Mouse (Mus musculus) liver, embryonic 16.5 days (tissue): ENCODE measurements around the gene Arid1b. TPM values are rescaled to one million over a fixed set of nuclear protein-coding genes. Genes with fewer than 3 reads are reported as not detected.

ENCODE experiments used
- ATAC-seq: fragments of 200-750 bp; cut with Nextera tagmentation; 2 replicates; pipeline ENCODE4 v1.8.0; 2017; ENCODE audit warnings: low read depth, mild to moderate bottlenecking, moderate number of reproducible peaks, moderate library complexity
- H3K27ac ChIP-seq: fragments of 300-500 bp; sonication (generic); 2 replicates; pipeline ENCODE4 v1.5.1; 2014; ENCODE audit warnings: mild to moderate bottlenecking, low read length
- H3K27me3 ChIP-seq: fragments of 300-500 bp; sonication (generic); 2 replicates; pipeline ENCODE4 v1.6.1; 2014; ENCODE audit warnings: low read depth, low read length, mixed read lengths; ENCODE audit not compliant: control insufficient read depth, insufficient read depth
- H3K36me3 ChIP-seq: fragments of 300-500 bp; sonication (generic); 2 replicates; pipeline ENCODE4 v1.6.1; 2014; ENCODE audit warnings: mild to moderate bottlenecking; ENCODE audit not compliant: control insufficient read depth, insufficient read depth
- H3K4me1 ChIP-seq: fragments of 300-500 bp; sonication (generic); 2 replicates; pipeline ENCODE4 v1.6.1; 2014; ENCODE audit warnings: low read depth, low read length, mixed read lengths; ENCODE audit not compliant: control insufficient read depth
- H3K4me2 ChIP-seq: fragments of 300-500 bp; sonication (generic); 2 replicates; pipeline ENCODE4 v1.6.1; 2014; ENCODE audit warnings: low read depth, low read length, mixed read lengths
- H3K4me3 ChIP-seq: fragments of 300-500 bp; sonication (generic); 2 replicates; pipeline ENCODE4 v1.5.1; 2014; ENCODE audit warnings: low read depth, mild to moderate bottlenecking, low read length
- H3K9ac ChIP-seq: fragments of 300-500 bp; sonication (generic); 2 replicates; pipeline ENCODE4 v1.6.1; 2014; ENCODE audit warnings: low read depth, low read length
- H3K9me3 ChIP-seq: fragments of 300-500 bp; sonication (generic); replicated peaks from 2 replicates; pipeline ENCODE4 v1.6.1; 2016; ENCODE audit warnings: low read length; ENCODE audit not compliant: control insufficient read depth
- WGBS: fragments of 180-500 bp; shearing (Covaris S2); extraction: QIAGEN DNeasy Blood & Tissue Kit; methylation state at CpG from one replicate; pipeline ENCODE4 v1.1.7; 2014; ENCODE audit not compliant: insufficient replicate concordance; 5-methylcytosine and 5-hydroxymethylcytosine counted together
- polyA plus RNA-seq: library from polyadenylated mRNA; unstranded; fragments of >200 nt; fragmentation: Nextera tagmentation; extraction: Ambion mirVana; gene quantifications from 2 replicates; pipeline ENCODE4 v1.2.1, GENCODE M21; 2015

The Arid1b gene
- polyA plus RNA-seq, 1 experiment from 2014 or later, result 3.2 TPM

DNA sequence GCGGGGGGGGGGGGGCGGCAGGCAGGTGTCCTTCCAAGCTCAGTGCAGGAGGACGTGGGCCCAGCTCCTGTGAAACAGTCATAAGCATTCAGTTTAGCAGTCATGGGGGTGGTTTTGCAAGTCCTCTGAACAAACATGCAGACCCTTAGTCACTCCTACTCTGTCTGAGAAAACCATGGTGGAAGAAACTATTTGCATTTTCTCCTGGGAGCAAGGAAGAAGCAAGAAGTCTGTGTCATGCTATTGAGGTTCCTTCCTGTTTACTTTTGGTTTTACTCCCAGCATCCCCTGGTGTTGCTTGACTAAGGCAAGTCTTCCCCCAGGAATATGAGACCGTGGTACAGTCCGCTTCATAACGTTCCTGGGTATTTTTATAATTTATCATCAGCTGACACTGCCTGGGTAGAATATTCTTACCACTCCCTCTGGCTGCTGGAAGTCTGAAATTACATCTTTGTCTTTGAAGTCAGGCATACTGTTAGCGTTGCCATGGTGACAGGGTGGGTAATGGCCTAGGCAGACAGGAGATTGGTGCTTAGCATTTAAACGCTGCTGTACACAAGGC lies 144.6 kb downstream of the Arid1b start:
- Histone ChIP-seq H3K4me1 (peaks cover 23% of the 10 kb centered on the region), H3K4me3 (no peak overlapping the region), H3K27ac (peak overlapping the region; percentile 18; the same call in 1 of the 2 replicates), H3K36me3 (no peaks in the 10 kb centered on the region), H3K9me3 (no peaks in the 10 kb centered on the region), H3K9ac (no peak overlapping the region), H3K27me3 (no peaks in the 10 kb centered on the region), H3K4me2 (no peak overlapping the region)
- 33% methylated on average over 8 of the region's 8 CpGs for WGBS
- ATAC-seq, result peak; percentile 62

DNA sequence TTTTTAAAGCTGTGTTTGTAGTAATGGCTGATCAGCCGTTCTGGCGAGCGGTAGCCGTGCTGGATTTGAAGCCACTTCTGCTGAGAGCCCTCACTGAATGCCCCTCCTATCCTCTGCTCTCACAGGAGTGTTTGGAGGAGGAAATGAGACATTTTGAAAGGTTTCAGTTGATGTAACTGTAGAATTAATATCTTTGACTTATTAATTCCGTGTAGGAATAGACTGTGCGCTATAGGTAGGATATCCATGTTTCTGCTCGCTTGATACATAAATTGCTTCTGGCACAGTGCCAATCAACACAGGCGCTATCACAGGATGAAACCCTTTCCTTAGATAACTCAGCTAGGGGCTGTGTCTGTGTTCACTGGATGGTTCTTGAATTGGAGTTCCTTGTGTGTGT lies 145.4 kb downstream of the Arid1b start:
- WGBS, result 60% methylated on average over 8 of the region's 8 CpGs
- no peaks in the 10 kb centered on the region for H3K27me3 ChIP-seq

DNA sequence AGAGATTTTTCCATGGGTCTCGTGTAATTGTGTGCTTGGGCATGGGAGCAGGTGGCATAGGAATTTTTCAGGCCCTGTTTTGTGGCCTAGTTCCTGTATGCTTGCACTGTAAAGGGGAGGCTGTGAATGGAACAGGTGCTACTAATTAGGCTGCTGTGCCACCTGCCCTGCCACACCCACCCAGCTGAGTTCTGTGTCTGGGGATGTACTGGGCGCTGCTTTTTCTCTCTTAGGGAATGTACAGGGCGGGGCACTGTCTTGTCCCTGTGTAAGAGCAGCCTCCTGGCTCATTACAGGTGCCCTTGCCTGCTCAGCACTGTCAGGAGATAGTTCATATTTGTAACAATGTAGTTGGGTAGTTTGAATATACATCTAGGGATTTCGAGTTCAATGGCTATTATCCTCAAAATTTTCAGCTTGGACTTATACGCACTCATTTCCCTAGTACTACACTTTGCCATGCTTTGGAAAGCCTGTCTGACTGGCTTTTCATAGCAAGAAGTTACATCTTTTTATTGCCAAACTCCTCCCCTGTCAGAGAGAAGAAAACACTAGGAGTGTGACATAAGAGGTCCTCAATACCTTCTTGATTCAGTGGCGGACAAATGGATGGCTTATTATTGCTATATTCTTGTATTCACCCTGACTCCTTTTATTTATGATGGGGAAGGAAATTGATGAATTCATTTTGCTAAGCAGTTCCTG lies 149.8 kb downstream of the Arid1b start:
- no peak overlapping the region for H3K4me3 ChIP-seq
- 78% methylated on average over 6 of the region's 6 CpGs for WGBS
- H3K36me3 ChIP-seq, result no peaks in the 10 kb centered on the region
- no peaks in the 10 kb centered on the region for H3K27me3 ChIP-seq
- H3K9ac ChIP-seq, result no peak overlapping the region
- no peak overlapping the region for H3K4me2 ChIP-seq
- H3K9me3 ChIP-seq, result no peaks in the 10 kb centered on the region
- H3K4me1 ChIP-seq, result peaks cover 10% of the 10 kb centered on the region
- no peak for ATAC-seq
- no peak overlapping the region for H3K27ac ChIP-seq

More for the DNA sequence above, 145.4 kb downstream of the Arid1b start:
- no peak overlapping the region for H3K27ac ChIP-seq
- no peak for ATAC-seq
- no peak overlapping the region for H3K9ac ChIP-seq
- no peak overlapping the region for H3K4me3 ChIP-seq
- H3K9me3 ChIP-seq, result no peaks in the 10 kb centered on the region
- no peaks in the 10 kb centered on the region for H3K36me3 ChIP-seq
- H3K4me1 ChIP-seq, result peaks cover 20% of the 10 kb centered on the region
- no peak overlapping the region for H3K4me2 ChIP-seq

DNA sequence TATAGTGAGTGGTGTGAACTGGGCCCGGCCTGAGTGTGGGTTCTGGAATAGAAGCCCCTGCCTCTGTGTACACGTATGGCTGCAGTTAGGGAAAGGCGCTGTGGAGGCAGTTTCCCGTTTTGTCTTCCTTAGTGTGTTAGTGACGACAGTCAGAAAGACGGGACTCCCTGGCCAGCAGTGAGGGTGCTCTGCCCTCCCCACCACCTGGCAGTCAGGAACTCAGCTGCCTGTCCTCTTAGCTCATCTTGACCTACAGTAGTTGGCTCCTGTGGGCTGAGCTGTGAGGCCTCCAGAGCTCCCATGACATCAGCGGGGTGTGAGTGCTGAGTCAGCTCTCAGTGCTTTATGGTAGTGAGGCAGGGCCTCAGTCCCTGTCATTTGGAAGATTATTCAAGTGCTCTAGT lies 156.5 kb downstream of the Arid1b start:
- Histone ChIP-seq H3K4me3 (no peak overlapping the region), H3K27ac (no peak overlapping the region), H3K9me3 (no peaks in the 10 kb centered on the region), H3K4me1 (peaks cover 6% of the 10 kb centered on the region), H3K4me2 (no peak overlapping the region), H3K9ac (no peak overlapping the region), H3K36me3 (no peaks in the 10 kb centered on the region), H3K27me3 (no peaks in the 10 kb centered on the region)
- ATAC-seq, result peak; percentile 94
- 52% methylated on average over 7 of the region's 7 CpGs for WGBS

DNA sequence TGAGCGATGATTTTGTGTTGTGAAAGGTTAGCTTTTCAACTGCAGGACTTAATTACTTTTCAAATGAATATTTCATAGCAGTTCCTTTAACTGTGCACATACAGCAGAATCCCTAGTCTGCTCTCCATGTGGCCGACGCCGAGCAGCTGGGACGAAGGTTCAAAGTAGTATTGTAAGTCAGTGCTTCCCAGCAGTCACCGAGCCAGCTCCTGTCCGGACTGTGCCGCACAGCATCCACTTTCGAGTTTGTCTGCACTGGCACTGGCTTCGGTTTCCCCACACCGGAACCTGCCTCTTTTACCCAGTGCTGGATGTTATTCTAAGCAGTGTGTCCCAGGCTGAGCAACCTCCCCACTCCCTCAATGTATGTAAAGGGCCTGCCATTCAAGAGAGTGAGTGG lies 157.7 kb downstream of the Arid1b start:
- Histone ChIP-seq H3K9ac (no peak overlapping the region), H3K9me3 (no peaks in the 10 kb centered on the region), H3K36me3 (no peaks in the 10 kb centered on the region), H3K4me3 (no peak overlapping the region), H3K27ac (no peak overlapping the region), H3K4me1 (peaks cover 6% of the 10 kb centered on the region), H3K4me2 (no peak overlapping the region), H3K27me3 (no peaks in the 10 kb centered on the region)
- 85% methylated on average over 11 of the region's 11 CpGs for WGBS
- ATAC-seq, result no peak

DNA sequence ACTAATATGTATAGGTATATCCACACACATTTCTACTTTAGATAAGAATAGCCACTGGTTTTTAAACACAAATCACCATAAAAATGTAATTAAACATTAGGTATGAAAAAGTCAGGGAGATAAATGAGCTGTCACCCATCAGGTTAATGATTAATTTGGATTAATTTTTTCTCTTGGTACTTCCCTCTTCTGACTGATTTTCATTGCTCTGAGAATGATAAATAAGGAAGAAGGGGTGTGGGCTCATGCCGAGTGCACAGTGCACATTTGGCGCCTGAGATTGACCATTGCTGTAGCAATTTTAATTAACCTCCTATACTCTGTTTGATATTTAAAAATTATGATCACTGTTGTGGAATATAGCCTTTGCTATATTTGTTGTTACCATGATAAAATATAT lies 159.3 kb downstream of the Arid1b start:
- no peaks in the 10 kb centered on the region for H3K9me3 ChIP-seq
- H3K36me3 ChIP-seq, result no peaks in the 10 kb centered on the region
- ATAC-seq, result no peak
- H3K9ac ChIP-seq, result no peak overlapping the region
- no peaks in the 10 kb centered on the region for H3K27me3 ChIP-seq
- no peak overlapping the region for H3K4me3 ChIP-seq
- 51% methylated on average over 2 of the region's 2 CpGs for WGBS
- H3K4me1 ChIP-seq, result peaks cover 6% of the 10 kb centered on the region
- no peak overlapping the region for H3K4me2 ChIP-seq
- no peak overlapping the region for H3K27ac ChIP-seq

DNA sequence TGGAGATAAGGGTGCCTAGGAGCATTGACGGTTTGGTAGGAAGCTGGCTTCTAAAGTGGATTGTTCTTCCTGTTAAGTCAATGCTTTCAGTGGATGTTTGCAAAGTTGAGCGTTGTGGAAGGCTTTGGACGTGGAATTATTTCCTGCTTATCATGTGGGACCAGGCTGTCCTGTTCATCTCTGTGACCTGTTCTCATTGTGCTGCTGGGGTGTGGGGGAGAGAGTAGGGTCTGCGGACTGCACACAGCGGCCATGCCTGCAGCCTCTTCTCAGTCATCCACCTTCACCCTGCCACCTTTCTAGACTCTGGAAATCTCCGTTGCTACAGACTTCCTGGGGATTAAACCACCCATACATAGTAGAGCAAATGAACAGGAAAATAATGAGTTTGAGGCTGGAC lies 160.2 kb downstream of the Arid1b start:
- H3K4me3 ChIP-seq, result no peak overlapping the region
- no peak overlapping the region for H3K4me2 ChIP-seq
- ATAC-seq, result no peak
- H3K36me3 ChIP-seq, result no peaks in the 10 kb centered on the region
- H3K27me3 ChIP-seq, result no peaks in the 10 kb centered on the region
- 53% methylated on average over 6 of the region's 6 CpGs for WGBS
- no peak overlapping the region for H3K9ac ChIP-seq
- no peaks in the 10 kb centered on the region for H3K9me3 ChIP-seq
- H3K27ac ChIP-seq, result no peak overlapping the region
- peaks cover 6% of the 10 kb centered on the region for H3K4me1 ChIP-seq

DNA sequence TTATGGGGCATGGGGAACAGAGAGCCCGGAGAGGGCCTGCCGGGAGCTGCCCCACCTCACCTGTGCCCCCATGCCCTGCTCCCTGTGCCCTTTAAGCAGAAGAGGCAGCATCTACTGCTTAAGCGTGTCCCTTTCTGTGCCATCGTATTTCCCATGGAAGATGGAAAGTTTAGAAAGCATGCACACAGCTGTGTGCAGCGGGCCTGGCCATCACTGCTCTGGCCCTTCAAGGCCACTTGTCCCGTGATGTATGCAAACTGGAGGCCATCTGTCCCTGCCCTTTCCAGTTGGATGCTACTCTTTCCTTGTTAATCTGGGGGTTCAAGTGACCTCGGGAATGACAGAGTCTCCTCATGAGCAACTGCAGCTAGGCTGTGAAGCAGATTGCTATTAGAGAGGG lies 163.5 kb downstream of the Arid1b start:
- Histone ChIP-seq H3K27me3 (no peaks in the 10 kb centered on the region), H3K9ac (no peak overlapping the region), H3K9me3 (no peaks in the 10 kb centered on the region), H3K4me3 (no peak overlapping the region), H3K27ac (no peak overlapping the region), H3K36me3 (no peaks in the 10 kb centered on the region), H3K4me2 (no peak overlapping the region), H3K4me1 (no peaks in the 10 kb centered on the region)
- WGBS, result 77% methylated on average over 7 of the region's 7 CpGs
- ATAC-seq, result no peak

DNA sequence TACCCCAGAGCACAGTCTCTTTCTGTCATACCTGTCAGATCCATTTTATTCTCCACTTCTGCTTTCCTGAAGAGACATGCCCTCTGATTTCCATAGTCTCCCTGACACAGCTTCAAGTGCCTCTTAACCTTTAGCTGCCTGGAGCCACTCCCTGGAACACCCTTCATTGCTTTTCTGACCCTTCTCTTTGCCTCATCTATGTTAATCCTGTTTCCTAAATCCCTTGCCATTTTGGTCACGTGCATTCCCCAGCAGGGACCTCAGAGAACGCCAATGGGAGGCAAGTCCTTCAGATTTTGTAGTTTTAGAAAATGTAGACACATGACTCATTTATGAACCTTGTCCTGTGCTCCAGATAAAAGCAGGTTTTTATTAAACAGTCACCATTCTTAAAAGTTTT lies 168.4 kb downstream of the Arid1b start:
- no peak overlapping the region for H3K4me2 ChIP-seq
- no peaks in the 10 kb centered on the region for H3K4me1 ChIP-seq
- no peak overlapping the region for H3K9ac ChIP-seq
- H3K36me3 ChIP-seq, result no peaks in the 10 kb centered on the region
- H3K27ac ChIP-seq, result no peak overlapping the region
- H3K27me3 ChIP-seq, result no peaks in the 10 kb centered on the region
- H3K4me3 ChIP-seq, result no peak overlapping the region
- no peak for ATAC-seq
- no peaks in the 10 kb centered on the region for H3K9me3 ChIP-seq
- WGBS, result 75% methylated on average over 2 of the region's 2 CpGs
